ENCODE assay signal across 19 mouse cellular contexts in genomic region chr19:42929702-42930101, GRCm38 (mm10).
"Had no signal": no experiment of that assay in that cellular context is flagged by ENCODE, and none has a peak within 500 bp of the region (broad histone marks: within the 10 kb centered on the region; RNA-seq: fewer than 3 reads in every experiment).

No protein-coding gene starts in this region.

- H3K4me3 ChIP-seq: lung, embryonic 15.5 days; midbrain, embryonic 10.5 days; midbrain, embryonic 12.5 days; myocyte; neural tube, embryonic 13.5 days; neural tube, embryonic 15.5 days had no signal

- H3K36me3 ChIP-seq: lung, embryonic 15.5 days; midbrain, embryonic 10.5 days; midbrain, embryonic 12.5 days; neural tube, embryonic 13.5 days; neural tube, embryonic 15.5 days had no signal

- H3K4me1 ChIP-seq: midbrain, embryonic 10.5 days; midbrain, embryonic 12.5 days; neural tube, embryonic 13.5 days; neural tube, embryonic 15.5 days had no signal

- H3K9me3 ChIP-seq: lung, embryonic 15.5 days; midbrain, embryonic 10.5 days; midbrain, embryonic 12.5 days; neural tube, embryonic 13.5 days; neural tube, embryonic 15.5 days had no signal

- H3K27ac ChIP-seq: lung, embryonic 15.5 days; midbrain, embryonic 10.5 days; midbrain, embryonic 12.5 days; neural tube, embryonic 13.5 days; neural tube, embryonic 15.5 days had no signal

- H3K4me2 ChIP-seq: lung, embryonic 15.5 days; midbrain, embryonic 12.5 days; neural tube, embryonic 13.5 days; neural tube, embryonic 15.5 days had no signal

- ATAC-seq: lung, postnatal 0 days; midbrain, embryonic 16.5 days had no signal

- H3K27me3 ChIP-seq: lung, embryonic 15.5 days; midbrain, embryonic 12.5 days; neural tube, embryonic 13.5 days; neural tube, embryonic 15.5 days had no signal

- DNase-seq: lung, adult 18-20 months; lung, postnatal 4 days; midbrain, embryonic 14.5 days; retina, postnatal 1 day; right cerebral cortex, adult 18-20 months; right cerebral cortex, postnatal 25 days; right cerebral cortex, postnatal 4 days; spleen, adult 18-20 months; thymus, adult 18-20 months; thymus, postnatal 14 days; thymus, postnatal 4 days had no signal

- H3K9ac ChIP-seq: lung, embryonic 15.5 days; midbrain, embryonic 12.5 days; neural tube, embryonic 13.5 days; neural tube, embryonic 15.5 days had no signal
